In the genomic region with DNA sequence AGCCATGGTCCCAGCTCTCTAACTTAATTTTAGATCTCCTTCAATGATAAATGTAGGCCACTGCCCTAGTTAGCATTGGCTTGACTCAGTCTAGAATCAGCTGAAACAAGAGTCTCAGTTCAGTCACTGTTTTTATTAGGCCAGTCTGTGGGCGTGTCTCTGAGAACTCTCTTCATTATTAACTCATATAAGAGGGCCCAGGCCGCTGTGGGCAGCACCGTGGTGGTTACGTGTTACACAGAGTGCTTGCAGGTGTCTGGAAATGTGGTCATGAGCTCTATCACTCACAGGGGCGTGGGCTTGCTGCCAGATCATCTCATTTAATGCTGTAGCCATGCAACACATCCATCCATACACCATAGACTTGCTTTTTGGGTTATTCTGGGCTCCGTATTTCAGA, we compare ENCODE assay signal across 23 mouse cellular contexts. TPM values are rescaled to one million over a fixed set of nuclear protein-coding genes. Genes with fewer than 3 reads are reported as not detected.
DNase-seq lines count a peak whose midpoint lies in the region; ATAC-seq and TF ChIP-seq lines count a peak whose summit lies in the region.
"Had no signal": no experiment of that assay in that cellular context is flagged by ENCODE, and none has a peak within 500 bp of the region (broad histone marks: within the 10 kb centered on the region; RNA-seq: fewer than 3 reads in every experiment).

No protein-coding gene starts in this region.

- H3K27ac ChIP-seq in hindbrain, postnatal 0 days: no peak overlapping the region
- H3K27ac ChIP-seq in hindbrain, embryonic 16.5 days (ENCODE audit: low read depth, low read length): no peak overlapping the region
- H3K27ac ChIP-seq in midbrain, postnatal 0 days (ENCODE audit: low read depth, low read length): no peak overlapping the region
- H3K27ac ChIP-seq in midbrain, embryonic 10.5 days (replicated peaks): no peak overlapping the region
- H3K27ac ChIP-seq: forebrain, embryonic 13.5 days; hindbrain, embryonic 14.5 days; liver, embryonic 14.5 days; macrophage; midbrain, embryonic 12.5 days; neural tube, embryonic 13.5 days had no signal

- no peak overlapping the region for H3K4me2 ChIP-seq in hindbrain, postnatal 0 days (ENCODE audit: low read depth, low read length)
- no peak overlapping the region for H3K4me2 ChIP-seq in hindbrain, embryonic 16.5 days (ENCODE audit: low read length)
- H3K4me2 ChIP-seq in midbrain, postnatal 0 days (ENCODE audit: low read depth, low read length, poor library complexity, severe bottlenecking): no peak overlapping the region
- H3K4me2 ChIP-seq: forebrain, embryonic 13.5 days; heart, embryonic 11.5 days; hindbrain, embryonic 14.5 days; midbrain, embryonic 12.5 days; neural tube, embryonic 13.5 days had no signal

- H3K9me3 ChIP-seq in hindbrain, postnatal 0 days (ENCODE audit: low read length): no peaks in the 10 kb centered on the region
- H3K9me3 ChIP-seq in hindbrain, embryonic 16.5 days (ENCODE audit: control insufficient read depth, low read length): no peaks in the 10 kb centered on the region
- H3K9me3 ChIP-seq in midbrain, postnatal 0 days (ENCODE audit: low read length): no peaks in the 10 kb centered on the region
- H3K9me3 ChIP-seq in midbrain, embryonic 10.5 days (replicated peaks): no peaks in the 10 kb centered on the region; the same call in 1 of the 2 replicates
- H3K9me3 ChIP-seq: forebrain, embryonic 13.5 days; neural tube, embryonic 13.5 days had no signal

- 87% methylated on average over 6 of the region's 6 CpGs for WGBS in hindbrain, postnatal 0 days
- WGBS in hindbrain, embryonic 16.5 days: 78% methylated on average over 6 of the region's 6 CpGs
- WGBS in midbrain, postnatal 0 days: 85% methylated on average over 6 of the region's 6 CpGs
- WGBS in midbrain, embryonic 10.5 days: 85% methylated on average over 6 of the region's 6 CpGs

- H3K27me3 ChIP-seq in hindbrain, postnatal 0 days (ENCODE audit: insufficient read depth, low read length): no peaks in the 10 kb centered on the region
- no peaks in the 10 kb centered on the region for H3K27me3 ChIP-seq in hindbrain, embryonic 16.5 days (replicated peaks; ENCODE audit: control insufficient read depth, insufficient read depth, low read length)
- no peaks in the 10 kb centered on the region for H3K27me3 ChIP-seq in midbrain, postnatal 0 days (ENCODE audit: insufficient read depth, low read length)
- no peaks in the 10 kb centered on the region for H3K27me3 ChIP-seq in midbrain, embryonic 10.5 days (ENCODE audit: low read depth, poor library complexity, severe bottlenecking)
- H3K27me3 ChIP-seq: forebrain, embryonic 13.5 days; midbrain, embryonic 12.5 days; neural tube, embryonic 13.5 days had no signal

- 0 out of 2 replicates have a peak, but pooled peaks cover 4% of the 10 kb centered on the region for H3K4me1 ChIP-seq in hindbrain, postnatal 0 days (ENCODE audit: insufficient read depth, low read length)
- no peaks in the 10 kb centered on the region for H3K4me1 ChIP-seq in hindbrain, embryonic 16.5 days (ENCODE audit: control insufficient read depth, insufficient read depth, low read depth, low read length)
- H3K4me1 ChIP-seq in midbrain, postnatal 0 days (ENCODE audit: insufficient read depth, low read length): no peaks in the 10 kb centered on the region
- 0 out of 2 replicates have a peak, but pooled peaks cover 3% of the 10 kb centered on the region for H3K4me1 ChIP-seq in midbrain, embryonic 10.5 days
- H3K4me1 ChIP-seq: forebrain, embryonic 13.5 days; midbrain, embryonic 12.5 days; neural tube, embryonic 13.5 days had no signal

- peak; percentile 35; the same call in 1 of the 2 replicates for ATAC-seq in hindbrain, postnatal 0 days
- ATAC-seq in hindbrain, embryonic 16.5 days: no peak
- ATAC-seq in midbrain, postnatal 0 days (ENCODE audit: low FRiP score): no peak
- ATAC-seq: activated CD4-positive, CD25-positive, alpha-beta regulatory T cell, adult 4 months; forebrain, embryonic 13.5 days had no signal

- H3K9ac ChIP-seq in hindbrain, postnatal 0 days (replicated peaks; ENCODE audit: low read length): no peak overlapping the region
- no peak overlapping the region for H3K9ac ChIP-seq in hindbrain, embryonic 16.5 days (ENCODE audit: low read depth, low read length)
- no peak overlapping the region for H3K9ac ChIP-seq in midbrain, postnatal 0 days (replicated peaks; ENCODE audit: low read length, poor library complexity, severe bottlenecking)
- H3K9ac ChIP-seq: forebrain, embryonic 13.5 days; hindbrain, embryonic 14.5 days; liver, embryonic 14.5 days; midbrain, embryonic 12.5 days; neural tube, embryonic 13.5 days had no signal

- H3K36me3 ChIP-seq in hindbrain, postnatal 0 days (ENCODE audit: insufficient read depth, low read length): no peaks in the 10 kb centered on the region
- H3K36me3 ChIP-seq in hindbrain, embryonic 16.5 days (ENCODE audit: control insufficient read depth, insufficient read depth, low read length): no peaks in the 10 kb centered on the region
- H3K36me3 ChIP-seq in midbrain, postnatal 0 days (ENCODE audit: insufficient read depth, low read length): no peaks in the 10 kb centered on the region
- H3K36me3 ChIP-seq in midbrain, embryonic 10.5 days: no peaks in the 10 kb centered on the region
- H3K36me3 ChIP-seq: midbrain, embryonic 12.5 days; neural tube, embryonic 13.5 days had no signal

- TF ChIP-seq CTCF in hindbrain, postnatal 0 days (IDR thresholded peaks at IDR 0.05; ENCODE audit: low read depth): no peak
- no peak for TF ChIP-seq CTCF in midbrain, postnatal 0 days (IDR thresholded peaks at IDR 0.05)

- H3K4me3 ChIP-seq in hindbrain, postnatal 0 days (ENCODE audit: low read length): no peak overlapping the region
- H3K4me3 ChIP-seq in hindbrain, embryonic 16.5 days (ENCODE audit: low read length): no peak overlapping the region
- H3K4me3 ChIP-seq in midbrain, postnatal 0 days (ENCODE audit: low read depth, low read length): no peak overlapping the region
- H3K4me3 ChIP-seq in midbrain, embryonic 10.5 days: no peak overlapping the region
- H3K4me3 ChIP-seq: forebrain, embryonic 13.5 days; midbrain, embryonic 12.5 days; neural tube, embryonic 13.5 days had no signal

- peak; percentile 3 for DNase-seq in adrenal gland, adult 2 months
- no peak for DNase-seq in adrenal gland, postnatal 25 days
- DNase-seq in hindbrain, postnatal 0 days (ENCODE audit: low spot score): no peak
- DNase-seq in midbrain, postnatal 0 days (ENCODE audit: low spot score): peak; percentile 14
- DNase-seq in midbrain, embryonic 10.5 days (ENCODE audit: low spot score): no peak
- no peak for DNase-seq in layer of hippocampus, postnatal 14 days (ENCODE audit: low spot score in 2 of 2)
- DNase-seq in cerebellum, adult 8-10 months: no peak
- DNase-seq: adrenal gland, postnatal 14 days; cerebellum, adult 11-12 months; heart, postnatal 36 days; kidney, adult 8-10 months; left cerebral cortex, postnatal 4 days; right cerebral cortex, adult 18-20 months; thymus, postnatal 25 days had no signal

RNA-seq across cellular contexts. Expression of gene Car12, which starts 46.4 kb away (rescaled TPM):
- under 1 TPM; 0.23 to 0.45 TPM for total RNA-seq in adrenal gland, adult 2 months (2021)
- 0.42 and 0.49 TPM in 2 replicates for polyA plus RNA-seq in adrenal gland, adult 2 months (2012; rRNA removed)
- total RNA-seq in adrenal gland, postnatal 25 days (2021): 0.70 and 1.0 TPM in 2 replicates
- 5.9 and 12.5 TPM in 2 replicates for total RNA-seq in hindbrain, postnatal 0 days (2014; rRNA removed)
- 6.6 and 7.4 TPM in 2 replicates for polyA plus RNA-seq in hindbrain, postnatal 0 days (2015; fragmentation: Nextera tagmentation; extraction: Ambion mirVana)
- polyA plus RNA-seq in hindbrain, embryonic 16.5 days (2015; fragmentation: Nextera tagmentation; extraction: Ambion mirVana): 8.3 and 9.0 TPM in 2 replicates
- total RNA-seq in midbrain, postnatal 0 days (2014; rRNA removed): 2.8 and 6.6 TPM in 2 replicates
- 0.32 and 0.79 TPM in 2 replicates for polyA plus RNA-seq in midbrain, postnatal 0 days (2015; fragmentation: Nextera tagmentation; extraction: Ambion mirVana)
- polyA plus RNA-seq in midbrain, embryonic 10.5 days (2016; fragmentation: Nextera tagmentation; extraction: Ambion mirVana): 0.93 and 1.5 TPM in 2 replicates
- total RNA-seq in layer of hippocampus, postnatal 14 days (2021): 10 to 100 TPM; 34.1 to 47.0 TPM
- total RNA-seq: heart, postnatal 36 days had no signal

Comparison
In these comparisons a context has a peak if more than half of its experiments do, and no peak if none do; other contexts are left out.
1. DNase-seq: peak in adrenal gland, adult 2 months (single experiment) and midbrain, postnatal 0 days (single experiment); none in adrenal gland, postnatal 25 days (single experiment), hindbrain, postnatal 0 days (single experiment), midbrain, embryonic 10.5 days (single experiment), layer of hippocampus, postnatal 14 days (0 of 2) and cerebellum, adult 8-10 months (single experiment).